Mouse (Mus musculus) ovary, adult 18-20 months (tissue): ENCODE results near the gene Kcng4.

Source experiments
- DNase-seq: peaks from one replicate; pipeline ENCODE4 v3.0.0; 2022; ENCODE audit warnings: low spot score, mixed read lengths

The Kcng4 gene

DNA sequence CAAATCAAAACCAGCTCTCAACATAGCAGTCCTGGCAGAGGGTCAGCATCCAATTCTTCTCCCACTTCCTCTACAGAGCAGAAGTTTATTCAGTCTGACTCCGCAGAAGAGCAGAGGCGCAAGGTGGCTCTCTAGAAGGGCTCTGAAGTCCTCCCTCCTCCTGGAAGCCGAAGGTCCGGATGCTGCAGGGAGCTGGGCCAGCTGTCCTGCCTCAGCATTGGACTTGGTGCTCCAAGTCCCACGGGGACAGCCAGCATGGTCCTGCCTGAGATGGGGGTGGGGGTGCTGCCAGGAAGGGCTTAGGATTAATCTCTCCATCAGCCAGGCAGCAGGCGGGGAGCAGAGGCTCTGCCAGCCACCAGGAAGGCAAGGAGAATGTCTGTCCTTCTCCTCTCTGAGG is at the start of gene Kcng4:
Gene Kcng4 (minus strand): TSS at position 303 of the 400 bp plus-strand sequence.
- no peak for DNase-seq

DNA sequence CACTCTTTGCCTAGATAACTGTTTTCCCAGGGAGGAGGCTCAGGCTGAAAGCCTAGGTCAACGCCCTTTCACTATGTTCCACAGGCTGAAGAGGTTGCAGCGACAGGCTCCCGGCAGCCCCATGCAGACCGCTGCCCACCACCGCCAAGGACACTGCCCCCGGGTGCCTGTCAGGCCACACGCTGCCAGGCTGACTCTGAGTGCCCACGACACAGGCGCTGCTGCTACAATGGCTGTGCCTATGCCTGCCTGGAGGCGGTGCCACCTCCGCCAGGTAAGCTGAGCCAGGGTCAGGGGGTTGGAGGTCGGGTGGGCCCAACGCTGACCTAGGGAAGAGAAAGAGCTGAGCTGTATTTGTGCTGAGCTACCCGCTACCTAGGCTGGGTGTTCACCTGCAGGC is 43.7 kb upstream of the Kcng4 start:
- no peak for DNase-seq

DNA sequence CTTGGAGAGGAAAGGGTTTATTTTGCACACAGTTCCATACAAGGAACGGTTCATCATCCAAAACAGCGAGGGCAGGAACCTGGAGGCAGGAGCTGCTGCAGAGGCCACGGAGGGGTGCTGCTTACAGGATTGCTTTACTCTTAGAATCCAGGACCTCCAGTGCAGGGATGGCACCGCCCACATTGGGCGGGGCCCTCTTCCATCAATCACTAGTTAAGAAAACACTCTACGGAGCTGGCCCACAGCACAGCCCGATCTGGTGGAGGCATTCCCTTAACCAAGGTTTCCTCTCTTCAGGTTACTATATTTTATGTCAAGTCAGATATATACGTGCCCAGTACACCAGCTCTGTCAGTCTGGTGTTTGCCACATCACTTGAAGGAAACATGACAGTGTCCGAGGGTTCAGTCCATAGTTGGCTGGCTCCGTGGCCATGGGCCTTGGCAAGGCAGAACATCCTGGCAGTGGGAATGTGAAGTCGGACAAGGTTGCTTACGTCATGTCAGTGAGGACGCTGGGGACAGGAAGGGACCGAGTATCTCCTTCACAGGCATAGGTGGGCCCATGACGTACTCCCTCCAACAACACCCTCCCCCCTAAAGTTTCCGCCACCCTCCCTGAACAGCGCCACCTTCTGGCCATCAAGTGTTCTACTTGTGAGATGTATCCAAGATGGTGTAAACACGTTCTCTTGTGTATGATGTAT is 42.8 kb upstream of the Kcng4 start:
- no peak for DNase-seq

DNA sequence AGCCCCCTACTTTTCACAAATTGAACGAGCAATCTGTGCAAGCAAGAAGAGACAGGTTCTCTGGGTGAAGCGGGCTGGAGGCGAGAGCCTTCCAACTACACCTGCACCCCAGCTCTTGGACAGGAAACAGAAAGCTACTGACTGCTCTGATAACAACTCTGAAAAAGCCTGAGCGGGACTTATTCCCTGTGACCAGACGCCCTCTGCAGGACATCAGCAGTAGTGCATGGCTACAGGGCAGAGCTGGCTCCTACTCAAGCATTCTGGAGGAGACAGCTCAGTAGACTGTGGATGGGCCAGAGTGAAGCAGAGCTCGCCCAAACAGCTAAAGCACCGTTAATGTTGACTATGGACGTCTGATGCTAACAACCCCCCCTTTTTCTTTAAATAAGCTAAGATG is 40.9 kb upstream of the Kcng4 start:
- peak; percentile 82 for DNase-seq

DNA sequence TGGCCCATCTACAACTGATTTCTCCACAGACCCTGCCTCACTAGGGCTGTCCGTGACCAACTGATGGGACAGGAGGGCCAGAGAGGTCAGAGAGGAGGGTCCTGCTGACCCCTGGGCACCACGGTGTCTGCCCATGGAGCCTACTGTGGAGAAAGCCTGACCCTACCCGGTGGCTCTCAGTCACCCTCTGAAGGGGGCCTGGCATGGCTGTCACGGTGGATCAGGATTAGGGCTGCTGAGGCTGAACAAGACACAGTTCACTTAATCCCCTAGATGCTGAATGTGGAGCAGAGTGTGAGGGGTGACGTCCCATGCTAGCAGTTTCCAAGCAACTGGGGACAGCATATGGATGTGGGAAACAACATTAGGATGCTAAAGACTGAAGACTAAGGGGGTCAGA is 40.0 kb upstream of the Kcng4 start:
- no peak for DNase-seq

DNA sequence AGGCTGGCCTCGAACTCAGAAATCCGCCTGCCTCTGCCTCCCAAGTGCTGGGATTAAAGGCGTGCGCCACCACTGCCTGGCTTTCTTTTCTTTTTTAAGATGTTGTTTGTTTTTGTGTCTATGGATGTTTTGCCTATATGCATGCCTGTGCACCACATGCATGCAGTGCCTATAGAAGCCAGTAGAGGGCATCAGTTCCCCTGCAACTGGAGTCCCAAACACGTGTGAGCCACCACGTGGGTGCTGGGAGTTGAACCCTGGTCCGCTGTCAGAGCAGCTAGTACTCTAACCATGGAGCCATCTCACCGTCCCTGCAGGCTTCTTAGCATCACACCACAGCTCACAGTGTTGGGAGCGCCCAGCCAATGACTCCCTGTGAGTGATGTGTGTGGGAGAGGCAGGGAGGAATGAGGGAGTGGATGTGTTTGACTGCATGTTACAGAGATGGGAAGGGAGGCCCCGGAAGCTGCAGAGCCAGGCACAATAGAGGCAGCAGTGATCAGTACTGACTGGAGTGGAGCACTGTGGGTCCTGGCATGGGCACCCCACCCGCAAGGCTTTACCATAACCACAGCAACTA is 38.6 kb upstream of the Kcng4 start:
- no peak for DNase-seq

DNA sequence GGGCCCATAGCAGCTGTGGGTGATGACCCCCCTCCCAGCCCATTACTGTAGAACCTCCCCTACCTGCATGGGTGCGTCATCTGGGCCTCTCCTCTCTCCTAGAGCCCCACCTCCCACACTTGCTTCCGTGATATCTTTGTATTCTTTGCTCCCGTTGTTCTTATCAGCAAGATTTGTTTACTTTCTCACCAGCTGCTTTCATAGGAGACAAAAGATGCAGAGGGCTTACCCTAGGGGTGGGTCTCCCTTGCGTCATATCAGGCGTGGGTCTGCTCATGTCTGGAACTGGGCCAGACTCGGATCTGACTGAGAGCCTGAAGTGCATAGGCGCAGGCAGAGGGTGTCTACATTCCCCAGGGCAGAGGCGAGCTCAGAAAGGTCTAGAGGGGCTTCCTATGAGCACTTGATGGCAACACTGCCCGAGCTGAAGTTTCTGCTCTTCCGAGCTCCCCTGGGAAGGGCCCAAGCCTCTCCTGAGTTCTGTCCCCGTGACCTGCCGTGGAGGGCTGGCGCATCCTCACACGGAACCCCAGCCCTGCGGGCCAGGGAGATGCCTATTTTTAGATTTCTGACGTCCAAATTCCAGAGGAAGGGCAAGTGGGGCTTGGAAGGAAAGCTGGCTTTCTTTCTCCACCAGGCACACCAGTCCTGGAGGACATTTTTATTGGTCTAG is 35.1 kb upstream of the Kcng4 start:
- no peak for DNase-seq

DNA sequence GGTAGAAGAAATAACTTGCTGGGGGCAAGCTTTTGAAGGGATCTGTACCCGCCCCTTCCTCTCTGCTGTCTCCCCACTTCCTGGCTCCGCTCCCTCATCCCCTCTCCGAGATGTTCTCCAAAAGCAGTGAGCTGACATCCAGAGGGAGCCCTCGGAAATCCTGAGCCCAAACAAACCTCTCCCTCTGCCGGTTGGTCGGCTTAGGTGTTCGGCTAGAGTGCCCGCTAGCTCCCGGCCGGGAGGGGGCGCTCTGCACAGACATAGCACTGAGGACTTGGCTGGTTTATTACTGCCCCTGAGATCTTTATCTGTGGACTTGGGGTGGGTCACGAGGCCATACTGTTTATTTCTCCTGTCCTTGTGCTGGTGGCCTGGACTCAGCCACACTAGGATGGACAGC is 33.8 kb upstream of the Kcng4 start:
- no peak for DNase-seq

DNA sequence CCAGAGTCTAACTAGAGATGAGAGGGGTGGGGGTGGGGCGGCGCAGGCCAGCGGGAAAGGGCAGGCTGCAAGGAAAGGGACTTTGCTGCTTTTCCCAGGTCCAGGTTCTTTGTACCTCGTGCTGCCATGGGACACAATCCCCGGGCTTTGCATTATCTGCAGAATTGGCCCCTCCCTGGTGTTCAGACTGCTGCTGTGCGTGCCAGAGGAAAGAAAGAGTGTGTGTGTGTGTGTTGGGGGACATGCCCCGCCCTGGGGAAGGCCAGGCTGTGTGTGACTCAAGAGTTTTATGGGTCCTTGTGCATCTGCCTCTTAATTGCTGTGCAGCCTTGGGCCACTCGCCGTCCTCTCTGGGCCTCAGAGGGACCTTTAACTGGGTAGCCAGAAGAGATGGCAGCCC is 33.0 kb upstream of the Kcng4 start:
- DNase-seq: no peak

DNA sequence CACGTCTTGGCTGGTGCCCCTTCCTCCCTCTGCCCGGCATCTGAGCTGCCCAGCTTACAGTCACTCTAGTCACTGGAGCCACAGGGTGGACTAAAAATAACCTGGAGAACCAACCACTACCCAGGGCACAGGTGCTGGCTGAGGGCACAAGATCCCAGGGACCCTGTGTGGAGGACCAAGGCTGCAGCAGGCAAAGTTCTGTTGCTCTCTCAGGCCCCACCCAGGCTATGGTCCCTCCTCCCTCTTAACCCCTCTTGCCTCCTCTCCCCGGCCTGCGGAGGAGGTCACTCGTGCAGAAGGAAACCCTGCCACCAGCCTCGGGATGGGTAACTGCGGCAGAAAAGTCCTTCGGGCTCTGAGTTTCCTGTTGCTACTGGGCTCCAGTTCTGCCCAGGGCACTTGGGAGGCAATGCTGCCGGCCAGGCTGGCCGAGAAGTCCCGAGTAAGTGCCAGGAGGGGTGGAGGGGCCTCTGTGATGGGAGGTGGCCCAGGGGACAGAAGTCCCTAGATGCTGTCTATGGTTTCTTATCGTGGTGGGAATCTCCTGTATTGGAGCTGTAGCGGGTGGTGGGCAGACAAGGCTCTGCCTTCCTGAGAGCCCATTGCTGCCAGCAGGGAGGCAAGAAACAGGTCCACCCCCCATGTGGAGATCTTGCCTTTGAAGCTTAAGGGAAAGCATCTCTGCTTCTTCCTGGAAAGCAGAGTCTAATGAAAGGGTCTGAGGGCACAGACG is 30.9 kb upstream of the Kcng4 start, which contains the start of gene Wfdc1:
Gene Wfdc1 (plus strand): TSS at position 147 of the 733 bp plus-strand sequence.
- no peak for DNase-seq

DNA sequence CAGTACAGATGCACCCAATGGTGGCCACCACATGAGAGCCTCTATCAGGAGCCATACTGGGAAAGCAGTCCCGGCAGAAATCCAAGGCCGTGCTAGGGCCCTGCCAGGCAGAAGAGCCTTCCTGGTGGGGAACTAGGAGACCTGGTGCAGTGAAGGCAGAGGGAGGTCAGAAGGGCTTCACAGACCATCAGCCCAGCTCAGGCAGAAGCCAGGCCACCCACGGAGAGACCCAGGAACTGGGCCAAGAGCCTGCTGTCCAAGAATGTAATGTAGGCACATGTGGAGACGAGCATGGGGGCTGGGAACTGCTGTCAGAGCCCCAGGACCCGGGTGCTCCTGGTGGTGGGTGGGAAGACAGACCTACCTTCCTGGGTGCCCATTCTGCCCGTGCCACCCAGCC is 29.8 kb upstream of the Kcng4 start:
- no peak for DNase-seq

DNA sequence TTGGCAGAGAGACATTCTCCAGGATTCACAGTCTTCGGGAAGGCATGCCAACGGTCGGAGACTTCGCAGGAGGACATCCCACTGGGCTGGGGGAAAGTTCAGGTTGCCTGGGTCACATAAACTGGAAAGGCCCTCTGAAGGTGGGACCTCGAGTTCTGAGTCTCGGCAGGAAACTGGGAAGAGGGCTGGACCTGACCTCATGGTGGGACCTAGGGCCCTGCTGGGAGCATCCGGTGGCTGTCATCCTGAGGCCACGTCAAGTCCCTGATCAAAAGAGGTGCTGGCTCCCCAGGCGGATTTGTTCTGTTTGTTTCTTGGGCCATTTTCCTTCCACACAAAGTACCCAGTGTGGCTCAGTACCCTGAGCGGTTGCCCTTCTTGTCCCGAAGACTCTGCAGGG is 28.0 kb upstream of the Kcng4 start:
- no peak for DNase-seq

DNA sequence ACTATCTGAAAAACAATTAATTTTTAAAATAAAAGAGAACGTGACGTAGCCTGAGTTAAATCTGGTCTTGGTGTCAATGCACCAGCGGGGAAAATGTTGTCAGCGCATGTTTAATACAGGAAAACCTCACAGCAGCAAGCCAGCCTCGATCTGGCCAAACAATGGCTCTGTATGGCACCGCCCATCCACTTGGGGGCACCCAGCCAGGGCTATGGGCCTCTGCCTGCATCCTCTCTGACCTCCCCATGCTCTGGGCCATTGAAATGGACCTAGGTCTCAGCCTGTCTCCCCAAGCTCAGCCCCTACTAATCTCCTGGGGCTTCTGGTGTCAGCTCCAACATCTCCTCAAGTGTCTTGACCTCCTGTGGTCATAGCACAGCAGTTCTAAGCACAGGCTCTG is 26.4 kb upstream of the Kcng4 start:
- no peak for DNase-seq

DNA sequence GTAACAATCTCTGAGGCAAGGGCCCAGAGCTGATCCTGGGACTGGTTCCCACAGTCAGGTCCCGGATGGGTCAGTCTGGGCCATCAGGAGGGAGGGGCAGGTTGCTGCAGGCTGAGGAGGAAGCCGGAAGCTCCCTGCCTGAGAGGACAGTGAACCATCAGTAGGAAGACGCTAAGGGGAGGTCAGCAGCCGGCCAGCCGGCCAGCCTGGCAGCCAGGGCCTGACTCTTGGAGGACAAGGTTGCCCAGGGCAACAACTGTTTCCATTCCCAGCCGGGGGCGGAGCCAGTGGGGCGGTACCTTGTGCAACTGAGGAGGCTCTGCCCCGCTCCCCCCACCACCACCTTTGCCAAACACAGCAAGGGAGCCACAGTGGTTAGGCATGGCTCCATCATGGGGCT is 25.6 kb upstream of the Kcng4 start:
- peak; percentile 70 for DNase-seq

DNA sequence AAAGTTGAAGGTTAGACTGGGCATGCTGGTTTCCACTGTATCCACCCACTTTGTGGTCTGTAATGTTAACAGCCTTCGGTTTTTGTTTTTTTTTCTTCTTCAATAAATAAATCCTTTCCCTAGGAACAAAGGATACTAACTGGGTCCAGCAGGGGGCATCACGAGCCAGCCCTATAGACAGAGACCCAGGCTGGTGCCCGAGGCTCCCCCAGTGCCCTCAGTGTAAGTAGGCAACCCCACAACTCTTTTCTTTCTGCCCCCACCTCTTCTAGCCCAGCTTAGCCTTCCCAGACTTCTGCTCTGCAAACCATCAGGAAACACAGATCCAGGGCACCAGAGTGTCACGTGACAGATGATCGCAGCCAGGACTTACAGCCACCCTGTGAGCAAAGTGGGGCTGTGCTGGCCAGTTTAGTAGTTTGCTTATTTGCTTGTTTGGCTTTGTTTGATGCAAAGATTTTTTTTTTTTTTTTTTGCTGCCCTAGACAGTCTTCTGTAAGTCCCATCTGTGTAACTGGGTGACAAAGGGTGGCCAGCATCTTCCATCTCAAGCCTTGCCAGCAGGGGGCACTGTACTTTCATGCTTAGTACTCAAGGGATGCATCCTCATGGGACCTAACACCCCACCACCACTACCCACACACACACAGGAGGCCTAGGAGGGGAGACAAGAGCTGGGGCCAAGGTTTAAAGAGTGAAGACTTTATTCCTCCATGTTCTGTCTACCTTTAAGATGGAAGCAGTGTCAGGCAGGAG is 21.4 kb upstream of the Kcng4 start:
- no peak for DNase-seq

DNA sequence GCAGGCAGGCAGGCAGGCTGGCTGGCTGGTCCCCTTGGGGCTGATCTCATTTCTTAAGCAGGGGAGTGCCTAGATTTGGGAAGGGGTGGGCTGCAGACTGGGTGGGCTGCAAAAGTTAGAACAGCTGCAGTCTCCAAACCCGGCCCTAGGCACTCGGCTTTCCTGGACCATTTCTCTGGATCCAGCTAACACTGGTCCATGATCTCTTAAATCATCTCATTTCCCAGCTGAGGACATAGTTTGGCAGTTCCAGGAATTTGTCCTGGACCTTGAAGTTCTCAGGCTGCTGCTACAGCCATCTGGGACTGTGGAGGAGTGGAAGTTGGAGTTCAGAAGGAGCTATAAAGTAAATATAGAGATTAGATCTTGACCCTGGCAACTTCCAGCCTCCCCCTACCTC is 15.8 kb upstream of the Kcng4 start:
- peak; percentile 62 for DNase-seq

DNA sequence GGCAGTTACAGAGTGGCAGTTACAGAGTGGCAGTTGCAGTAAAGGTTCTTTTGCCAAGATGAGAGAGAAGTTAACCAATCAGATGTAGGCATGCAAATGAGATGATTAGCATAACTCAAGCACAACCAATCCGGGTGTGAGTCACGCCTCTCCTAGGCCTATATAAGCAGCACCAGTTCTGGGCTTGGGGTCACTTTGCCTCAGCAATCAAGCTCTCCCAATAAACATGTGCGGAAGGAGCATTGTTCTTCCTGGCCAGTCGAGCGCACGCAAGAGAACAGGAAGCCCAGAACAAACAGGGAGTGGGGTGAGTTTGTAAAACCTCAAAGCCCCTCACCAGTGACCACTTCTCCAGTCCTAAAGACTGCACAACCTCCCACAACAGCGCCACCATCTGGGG is 11.4 kb upstream of the Kcng4 start:
- no peak for DNase-seq

DNA sequence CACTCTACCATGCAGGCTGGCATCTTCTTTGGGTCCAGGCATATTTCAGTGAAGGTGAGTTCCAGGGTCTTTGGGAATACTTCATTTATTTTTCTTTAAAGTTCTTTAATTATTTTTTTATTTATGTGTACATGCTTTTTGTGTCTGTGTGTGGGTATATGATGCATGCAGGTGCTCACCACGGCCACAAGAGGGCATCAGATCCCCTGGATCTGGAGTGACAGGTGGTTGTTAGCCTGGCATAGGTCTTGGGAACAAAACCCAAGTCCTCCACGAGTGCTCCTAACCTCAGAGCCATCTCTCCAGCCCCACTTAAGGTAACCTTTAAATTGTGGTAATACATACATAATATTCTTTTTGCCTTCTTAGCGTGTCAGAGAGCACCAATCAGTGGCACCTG is 10.7 kb upstream of the Kcng4 start:
- DNase-seq: no peak

DNA sequence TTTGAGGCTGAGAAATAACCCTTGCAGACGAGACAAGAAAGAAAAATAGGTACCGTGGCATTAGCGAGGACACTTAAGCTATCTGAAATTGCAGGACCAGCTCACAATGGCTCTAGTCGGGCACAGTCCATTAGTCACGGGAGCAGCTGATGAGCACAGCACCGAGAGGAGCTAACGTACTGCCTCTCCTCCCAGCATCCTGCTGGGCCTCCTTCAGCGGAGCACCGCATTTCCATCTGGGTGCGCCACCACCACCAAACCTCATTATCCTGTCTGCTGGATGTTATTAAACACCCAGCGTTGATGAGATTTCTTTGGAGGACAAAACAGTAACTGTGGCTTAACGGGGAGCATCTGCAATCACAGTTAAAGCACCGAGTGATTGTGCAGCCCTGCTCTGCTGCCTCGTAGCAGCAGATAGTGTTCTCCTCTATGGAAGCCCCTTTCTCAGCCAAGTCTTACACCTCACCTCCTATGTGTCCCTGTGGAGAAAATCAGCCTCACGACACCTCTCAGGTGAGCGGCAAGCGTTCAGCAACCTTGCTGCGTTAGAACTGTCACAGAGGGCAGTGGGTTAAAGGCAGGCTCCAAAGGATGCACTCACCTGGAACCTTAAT is 9.6 kb upstream of the Kcng4 start:
- no peak for DNase-seq

DNA sequence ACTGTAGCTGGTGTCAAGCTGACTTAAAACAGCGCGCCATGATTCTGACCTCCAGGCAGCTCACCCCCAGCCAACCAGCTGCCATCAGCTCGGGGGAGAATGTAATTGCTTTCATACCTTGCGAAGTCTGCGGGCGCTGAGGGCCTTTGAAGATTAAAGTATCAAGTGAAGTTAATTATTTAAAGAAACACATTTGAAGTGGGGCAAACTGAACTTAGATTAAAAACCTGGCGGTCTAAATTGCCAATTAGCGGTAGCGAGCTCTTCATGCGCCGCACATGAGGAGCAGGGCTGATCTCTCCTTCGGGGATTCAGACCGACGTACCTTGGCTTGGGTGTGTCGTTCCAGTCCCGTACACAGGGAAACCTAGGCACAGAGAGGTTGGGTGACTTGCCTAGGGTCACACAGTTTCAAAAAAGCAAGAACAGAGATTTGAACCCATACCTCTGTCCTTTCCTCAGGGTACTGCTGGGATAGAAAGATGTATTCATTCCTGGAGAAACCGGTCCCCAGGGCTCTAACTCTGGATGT is 9.0 kb upstream of the Kcng4 start:
- DNase-seq: no peak

DNA sequence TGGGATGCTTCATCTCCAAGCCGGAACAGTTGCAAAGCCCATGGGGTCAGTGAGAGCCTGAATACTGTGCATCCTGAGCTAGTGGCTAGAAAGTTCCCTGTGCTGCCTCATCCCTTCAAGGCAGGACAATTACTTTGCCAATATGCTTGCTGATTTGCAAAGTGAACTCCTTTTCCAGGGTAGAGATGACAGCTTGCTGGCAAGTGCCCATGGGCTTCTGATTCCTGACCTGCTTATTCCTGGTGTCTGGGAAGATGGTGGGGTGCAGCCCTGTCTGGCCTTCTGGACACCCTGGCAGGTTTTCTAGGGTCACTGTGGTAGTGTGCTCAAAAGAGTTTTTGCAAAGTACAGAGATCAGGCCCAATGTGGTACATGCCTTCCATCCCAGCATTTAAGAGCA is 7.5 kb upstream of the Kcng4 start:
- no peak for DNase-seq
